Mouse (Mus musculus): ENCODE measurements around the gene Tmem259. TPM values are rescaled to one million over a fixed set of nuclear protein-coding genes. Genes with fewer than 3 reads are reported as not detected.

Gene Tmem259
- total RNA-seq, 2 experiments from 2014 or later = 22.6 to 29.6 TPM

DNA sequence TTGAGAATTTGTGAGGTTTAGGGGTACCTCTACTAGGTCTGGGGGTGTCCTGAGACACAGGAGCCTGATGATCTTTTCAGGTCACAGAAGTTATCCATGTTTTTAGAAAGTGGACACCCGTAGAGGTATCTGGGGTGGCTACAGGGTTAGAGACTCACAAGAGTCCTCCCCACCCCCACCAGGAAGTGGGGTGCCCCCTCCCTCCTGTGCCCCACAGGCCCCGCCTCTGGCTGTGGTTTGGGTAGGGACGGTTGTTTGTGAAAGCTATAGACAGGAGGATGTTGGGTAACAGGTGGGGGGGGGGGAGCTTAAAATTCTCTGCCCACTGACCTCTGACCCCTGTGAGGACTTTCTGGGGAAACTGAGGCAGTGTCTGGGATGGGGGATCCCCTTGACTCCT, 33.2 kb upstream of the Tmem259 start:
- ATAC-seq (replicated peaks; ENCODE audit: low FRiP score, poor library complexity, severe bottlenecking) = no peak

DNA sequence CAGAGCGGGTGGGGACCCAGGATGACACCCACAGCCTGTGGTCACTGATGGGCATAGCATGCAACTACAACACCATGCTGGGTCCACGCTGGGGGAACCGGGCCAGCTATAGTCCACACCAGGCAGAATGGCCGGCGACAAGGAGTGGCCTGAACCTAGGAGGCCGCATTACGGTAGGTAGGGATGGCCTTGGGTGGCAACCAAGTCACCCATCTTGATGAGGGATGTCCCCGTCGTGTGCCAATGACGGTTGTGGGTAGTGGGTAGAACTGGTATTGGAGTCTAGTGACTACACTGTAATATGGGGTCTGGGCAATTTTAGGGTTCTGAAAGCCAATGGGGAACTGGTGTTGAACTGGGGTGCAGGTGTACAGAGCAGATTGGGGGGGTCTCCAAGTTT, 32.8 kb upstream of the Tmem259 start:
- ATAC-seq (replicated peaks; ENCODE audit: low FRiP score, poor library complexity, severe bottlenecking) = peak; percentile 19; the same call in 1 of the 2 replicates

GRCm38 (mm10) chr10:80016511-80016910, 32.4 kb upstream of the Tmem259 start, which contains the start of gene Arhgap45:
TSS of gene Arhgap45 (plus strand) at chr10:80016653.
- peak; percentile 41 for ATAC-seq (replicated peaks; ENCODE audit: low FRiP score, poor library complexity, severe bottlenecking)

DNA sequence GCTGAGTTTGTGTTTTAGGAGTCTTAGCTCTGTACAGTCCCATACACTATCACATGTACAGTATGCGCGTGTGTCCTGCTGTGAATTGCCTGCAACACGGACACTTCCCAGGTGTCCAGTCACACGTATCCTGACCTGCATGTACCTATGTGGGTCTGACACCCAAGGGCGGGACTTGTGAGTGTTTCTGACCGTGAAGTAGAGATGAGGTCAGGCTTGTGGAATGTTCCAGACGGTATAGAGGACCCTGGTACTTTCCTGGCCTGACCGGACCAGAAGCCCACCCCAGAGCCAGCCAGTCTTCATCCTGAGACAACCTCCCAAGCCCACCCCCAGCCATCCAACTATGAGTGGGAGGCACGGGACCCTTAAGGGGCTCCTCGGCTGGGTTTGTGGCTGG, 31.5 kb upstream of the Tmem259 start:
- ATAC-seq (replicated peaks; ENCODE audit: low FRiP score, poor library complexity, severe bottlenecking) = no peak

DNA sequence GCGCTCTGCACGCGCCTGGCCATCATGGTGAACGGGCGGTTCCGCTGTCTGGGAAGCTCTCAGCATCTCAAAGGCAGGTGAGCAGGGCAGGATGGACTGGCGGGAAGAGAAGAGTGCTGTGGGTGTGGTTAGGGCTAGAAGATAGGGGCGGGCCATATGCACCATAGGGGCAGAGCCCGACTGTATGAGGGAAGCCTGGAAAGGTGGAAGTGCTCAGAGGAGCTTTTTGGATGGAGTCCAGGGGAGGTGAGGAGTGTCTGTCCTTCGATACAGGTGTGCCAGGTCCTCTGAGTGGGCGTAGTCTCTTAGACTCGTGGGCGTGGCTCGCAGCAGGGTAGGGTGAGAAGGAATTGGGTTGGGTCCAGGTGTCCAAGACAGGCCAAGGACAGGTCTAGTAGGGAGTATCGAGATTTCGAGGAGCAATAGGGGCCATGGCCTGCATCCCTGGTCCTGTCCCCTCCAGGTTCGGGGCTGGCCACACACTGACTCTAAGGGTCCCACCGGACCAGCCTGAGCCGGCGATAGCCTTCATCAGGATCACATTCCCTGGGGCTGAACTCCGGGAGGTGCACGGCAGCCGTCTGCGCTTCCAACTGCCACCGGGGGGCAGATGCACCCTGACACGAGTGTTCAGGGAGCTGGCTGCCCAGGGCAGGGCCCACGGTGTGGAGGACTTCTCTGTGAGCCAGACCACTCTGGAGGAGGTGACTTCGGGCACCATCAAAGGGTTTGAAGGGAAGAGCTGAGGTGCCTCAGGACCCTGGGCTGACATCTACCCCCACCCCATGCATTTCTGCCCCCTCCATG, 30.6 kb upstream of the Tmem259 start:
- ATAC-seq (replicated peaks; ENCODE audit: low FRiP score, poor library complexity, severe bottlenecking) = no peak

DNA sequence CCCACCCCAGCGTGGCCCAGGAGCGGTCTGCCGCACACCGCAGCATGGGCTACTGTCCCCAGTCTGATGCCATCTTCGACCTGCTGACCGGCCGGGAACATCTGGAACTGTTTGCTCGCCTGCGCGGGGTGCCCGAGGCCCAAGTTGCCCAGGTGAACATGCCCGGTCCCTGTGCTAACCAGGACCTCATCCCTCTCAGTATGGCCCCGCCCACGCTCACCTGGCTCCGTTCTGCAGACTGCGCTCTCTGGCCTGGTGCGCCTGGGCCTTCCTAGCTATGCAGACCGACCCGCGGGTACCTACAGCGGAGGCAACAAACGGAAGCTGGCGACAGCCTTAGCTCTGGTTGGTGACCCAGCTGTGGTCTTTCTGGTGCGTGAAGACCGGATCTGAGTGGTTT, 29.5 kb upstream of the Tmem259 start:
- no peak for ATAC-seq (replicated peaks; ENCODE audit: low FRiP score, poor library complexity, severe bottlenecking)

- no peak for ATAC-seq (replicated peaks; ENCODE audit: low FRiP score, poor library complexity, severe bottlenecking)
Observed at GRCm38 (mm10) chr10:80011740-80012139, 27.6 kb upstream of the Tmem259 start.

DNA sequence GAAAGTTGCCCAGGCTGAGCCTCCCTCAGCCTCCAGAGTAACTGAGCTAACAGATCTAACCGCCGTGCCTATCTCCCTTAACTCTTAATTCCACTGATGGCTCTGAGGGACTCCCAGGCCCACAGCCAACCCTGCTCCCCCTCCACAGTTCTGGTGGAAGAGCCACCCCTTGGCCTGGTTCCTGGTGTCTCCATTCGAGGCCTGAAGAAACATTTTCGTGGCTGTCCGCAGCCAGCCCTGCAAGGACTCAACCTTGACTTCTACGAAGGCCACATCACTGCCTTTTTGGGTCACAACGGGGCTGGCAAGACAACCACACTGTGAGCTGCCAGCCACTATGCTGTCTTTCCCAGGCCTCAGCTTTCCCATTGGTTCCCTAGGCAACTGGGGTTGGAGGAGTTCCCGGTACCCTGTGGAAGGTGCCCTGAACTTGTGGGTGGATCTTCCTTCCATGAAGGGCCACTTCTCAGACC, 20.1 kb upstream of the Tmem259 start:
- ATAC-seq (replicated peaks; ENCODE audit: low FRiP score, poor library complexity, severe bottlenecking) = no peak

GRCm38 (mm10) chr10:80003374-80004232, 19.5 kb upstream of the Tmem259 start:
- ATAC-seq (replicated peaks; ENCODE audit: low FRiP score, poor library complexity, severe bottlenecking) = peak; percentile 38

DNA sequence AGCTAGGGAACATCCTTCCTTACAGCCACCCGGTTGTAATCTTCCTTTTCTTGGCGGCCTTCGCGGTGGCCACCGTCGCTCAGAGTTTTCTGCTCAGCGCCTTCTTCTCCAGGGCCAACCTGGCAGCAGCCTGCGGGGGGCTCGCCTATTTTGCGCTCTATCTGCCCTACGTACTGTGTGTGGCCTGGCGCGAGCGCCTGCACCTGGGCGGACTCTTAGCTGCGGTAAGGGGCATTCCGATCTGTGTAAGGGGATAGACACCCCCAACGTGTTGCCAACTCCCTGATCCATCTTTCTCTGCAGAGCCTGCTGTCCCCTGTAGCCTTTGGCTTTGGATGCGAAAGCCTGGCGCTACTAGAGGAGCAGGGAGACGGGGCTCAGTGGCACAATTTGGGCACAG, 18.7 kb upstream of the Tmem259 start:
- ATAC-seq (replicated peaks; ENCODE audit: low FRiP score, poor library complexity, severe bottlenecking) = no peak

GRCm38 (mm10) chr10:80001945-80002344, 17.8 kb upstream of the Tmem259 start:
- no peak for ATAC-seq (replicated peaks; ENCODE audit: low FRiP score, poor library complexity, severe bottlenecking)

GRCm38 (mm10) chr10:79997819-79998218, 13.7 kb upstream of the Tmem259 start:
- ATAC-seq (replicated peaks; ENCODE audit: low FRiP score, poor library complexity, severe bottlenecking) = peak; percentile 29

- peak; percentile 72 for ATAC-seq (replicated peaks; ENCODE audit: low FRiP score, poor library complexity, severe bottlenecking)
Observed at GRCm38 (mm10) chr10:79997034-79997760, 13.1 kb upstream of the Tmem259 start.

- ATAC-seq (replicated peaks; ENCODE audit: low FRiP score, poor library complexity, severe bottlenecking) = peak; percentile 84
Observed at GRCm38 (mm10) chr10:79996272-79997033, 12.3 kb upstream of the Tmem259 start, which contains the start of gene Abca7. TSS of gene Abca7 (plus strand) at chr10:79996494.

DNA sequence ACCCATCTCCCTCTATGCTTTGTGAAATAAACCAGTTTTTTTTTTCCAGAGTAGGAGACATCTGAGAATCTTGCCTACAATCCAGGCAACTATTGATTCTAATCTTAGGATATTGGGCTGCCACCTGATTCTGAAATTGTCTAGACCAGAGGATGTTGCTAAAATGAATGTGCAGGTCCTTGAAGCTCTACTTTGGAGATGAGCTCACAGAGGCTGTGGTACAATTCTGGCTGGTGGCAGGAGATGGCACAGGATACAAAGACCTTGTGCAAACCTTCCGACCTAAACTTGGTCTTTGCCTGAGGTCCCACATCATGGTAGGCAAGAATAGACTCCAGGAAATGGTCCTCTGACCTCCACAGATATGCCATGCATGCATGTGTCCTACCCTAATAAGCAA, 11.5 kb upstream of the Tmem259 start:
- no peak for ATAC-seq (replicated peaks; ENCODE audit: low FRiP score, poor library complexity, severe bottlenecking)

DNA sequence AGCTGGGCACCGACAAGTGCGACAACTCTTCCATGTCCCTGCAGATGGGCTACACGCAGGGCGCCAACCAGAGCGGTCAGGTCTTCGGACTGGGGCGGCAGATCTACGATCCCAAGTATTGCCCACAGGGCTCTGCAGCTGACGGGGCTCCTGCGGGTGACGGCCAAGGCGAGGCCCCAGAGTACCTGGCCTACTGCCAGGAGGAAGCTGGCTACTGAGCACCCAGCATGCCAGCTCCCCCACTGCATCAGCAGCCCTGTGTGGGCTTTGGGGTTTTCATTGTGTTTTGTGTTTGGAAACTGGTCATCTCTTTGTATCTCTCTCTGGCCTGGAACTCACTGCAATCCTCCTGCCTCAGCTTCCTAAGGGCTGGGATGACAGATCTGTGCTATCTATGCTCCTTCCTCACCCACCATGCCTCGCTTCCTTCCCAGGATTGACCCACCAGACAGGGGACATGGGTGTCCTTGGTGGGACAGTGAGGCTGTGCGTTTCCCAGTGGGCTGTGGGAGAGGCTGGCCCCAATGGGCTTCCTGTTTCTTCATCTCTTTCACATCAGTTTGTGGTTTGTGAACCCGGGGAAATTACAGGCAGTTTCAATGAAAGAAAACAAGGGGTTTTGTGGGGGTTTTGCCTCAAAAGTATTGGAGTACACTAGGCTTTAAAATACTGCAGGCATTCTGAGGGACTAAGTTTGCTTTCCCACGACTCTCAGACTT, 10.4 kb upstream of the Tmem259 start:
- ATAC-seq (replicated peaks; ENCODE audit: low FRiP score, poor library complexity, severe bottlenecking) = no peak

DNA sequence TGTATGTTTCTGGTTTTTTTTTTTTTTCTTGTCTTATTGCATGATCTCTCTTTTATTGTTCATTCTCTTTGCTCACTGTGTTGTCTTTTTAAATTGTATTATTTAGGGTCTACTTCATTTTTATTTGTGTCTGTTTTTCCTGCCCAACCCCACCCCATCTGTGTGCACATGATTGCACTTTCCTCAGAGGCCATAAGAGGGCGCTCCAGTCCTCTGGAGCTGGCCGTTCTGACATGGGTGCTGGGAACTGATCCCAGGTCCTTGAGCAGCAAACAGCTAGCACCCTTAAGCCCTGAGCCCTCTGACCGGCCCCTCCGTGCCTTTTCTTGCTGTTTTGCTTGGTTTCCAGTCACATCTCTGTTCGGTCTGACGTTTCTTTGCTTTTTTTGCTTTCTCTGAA, 7.4 kb upstream of the Tmem259 start:
- ATAC-seq (replicated peaks; ENCODE audit: low FRiP score, poor library complexity, severe bottlenecking) = no peak

GRCm38 (mm10) chr10:79991099-79991498, 7.0 kb upstream of the Tmem259 start:
- no peak for ATAC-seq (replicated peaks; ENCODE audit: low FRiP score, poor library complexity, severe bottlenecking)

DNA sequence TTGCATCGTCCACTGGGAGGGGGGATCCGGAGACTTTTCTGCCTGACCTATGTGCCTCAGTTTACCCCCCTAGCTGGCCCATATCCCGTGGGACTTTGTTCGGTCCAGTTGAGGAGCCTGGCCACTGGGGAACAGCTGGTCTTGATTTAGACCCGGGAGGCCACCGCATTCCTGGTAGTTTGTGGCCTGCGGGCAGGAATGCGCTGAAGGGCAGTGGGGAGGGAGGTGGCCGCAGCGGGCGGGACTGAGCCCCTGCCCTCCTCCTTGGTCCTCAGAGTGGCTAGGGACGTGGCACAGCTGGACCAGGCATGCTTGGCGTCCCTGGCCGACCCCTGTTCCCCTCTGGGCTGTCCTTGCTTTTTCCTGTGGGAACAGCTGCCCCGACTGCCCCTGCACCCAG, 5.7 kb upstream of the Tmem259 start:
- no peak for ATAC-seq (replicated peaks; ENCODE audit: low FRiP score, poor library complexity, severe bottlenecking)

All from erythroblast, adult 5-6 weeks (primary cell).